Mouse (Mus musculus): Measurements from ENCODE around the gene Hdac2. TPM values are rescaled to one million over a fixed set of nuclear protein-coding genes. Genes with fewer than 3 reads are reported as not detected.
A peak's percentile ranks its signal among the peaks of the same experiment; 100 is the strongest.

Gene Hdac2
- 53.1 and 69.5 TPM in 2 replicates for polyA plus RNA-seq (2012; rRNA removed)

DNA sequence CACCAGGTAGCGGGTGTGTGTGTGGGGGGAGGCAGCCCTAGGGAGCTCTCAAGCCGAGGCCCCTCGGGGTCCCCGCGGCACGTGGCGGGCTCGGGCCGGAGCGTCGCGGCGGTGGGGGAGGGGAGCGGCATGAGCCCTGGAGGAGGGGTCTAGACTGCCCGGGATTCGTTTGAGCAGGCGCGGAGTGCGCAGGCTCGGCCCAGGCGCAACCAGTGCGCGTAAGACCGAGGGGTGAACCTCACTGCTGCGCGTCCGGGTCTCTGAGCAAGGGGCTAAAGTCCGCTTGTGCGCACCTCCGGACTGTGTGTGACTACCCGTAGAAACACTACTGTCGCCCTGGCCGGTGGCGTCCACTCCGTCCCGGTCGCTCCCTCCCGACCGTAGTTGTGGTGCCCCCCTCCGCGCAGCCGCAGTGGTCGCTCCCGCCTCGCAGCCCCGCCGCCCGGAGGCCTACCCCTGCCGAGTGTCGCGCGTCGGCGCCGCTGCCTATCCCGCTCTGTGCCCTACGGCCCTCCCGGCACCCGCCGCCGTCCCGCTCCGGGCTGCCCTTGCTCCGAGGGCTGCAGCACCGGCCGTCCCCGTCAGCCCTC, at the start of gene Hdac2:
TSS of gene Hdac2 (plus strand) at position 459 of the 590 bp plus-strand sequence.
- peak; percentile 94 for DNase-seq (ENCODE audit: low spot score)

DNA sequence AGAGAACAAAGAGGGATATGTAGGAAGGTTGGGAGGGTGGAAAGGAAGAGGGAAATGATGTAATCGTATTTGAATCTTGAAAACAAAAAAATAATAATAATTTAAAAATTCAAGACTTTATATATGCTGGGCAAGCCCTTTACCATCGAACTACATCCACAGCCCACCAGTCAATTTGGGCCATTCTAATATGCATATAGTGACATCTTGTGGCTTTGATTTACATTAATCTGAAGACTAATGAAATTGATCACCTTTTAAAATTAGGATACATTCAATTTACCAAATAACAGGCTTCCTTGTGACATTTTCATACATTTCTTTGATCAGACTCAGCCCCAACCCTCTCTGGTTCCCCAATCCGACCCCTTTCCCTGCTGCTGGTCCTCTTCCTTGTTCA, 46.1 kb upstream of the Hdac2 start:
- no peak for DNase-seq (ENCODE audit: low spot score)

DNA sequence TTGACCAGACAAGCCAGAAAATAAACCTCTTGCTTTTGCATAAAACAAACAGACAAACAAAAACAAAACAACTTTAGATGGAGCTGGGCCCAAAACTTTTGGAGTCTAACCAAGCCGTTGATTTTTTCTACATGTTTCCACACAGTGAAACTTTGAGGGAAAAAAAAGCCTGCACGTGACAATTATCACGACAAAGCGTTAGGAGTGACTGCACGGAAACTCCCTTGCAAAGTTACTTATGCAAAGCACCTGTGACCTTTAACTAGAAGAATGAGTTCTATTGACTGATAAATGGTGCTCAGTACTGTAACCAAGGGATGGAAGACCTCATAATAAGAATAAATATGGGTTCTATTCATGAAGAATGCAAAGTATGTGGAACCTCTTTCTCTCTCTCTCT, 38.5 kb upstream of the Hdac2 start:
- no peak for DNase-seq (ENCODE audit: low spot score)

DNA sequence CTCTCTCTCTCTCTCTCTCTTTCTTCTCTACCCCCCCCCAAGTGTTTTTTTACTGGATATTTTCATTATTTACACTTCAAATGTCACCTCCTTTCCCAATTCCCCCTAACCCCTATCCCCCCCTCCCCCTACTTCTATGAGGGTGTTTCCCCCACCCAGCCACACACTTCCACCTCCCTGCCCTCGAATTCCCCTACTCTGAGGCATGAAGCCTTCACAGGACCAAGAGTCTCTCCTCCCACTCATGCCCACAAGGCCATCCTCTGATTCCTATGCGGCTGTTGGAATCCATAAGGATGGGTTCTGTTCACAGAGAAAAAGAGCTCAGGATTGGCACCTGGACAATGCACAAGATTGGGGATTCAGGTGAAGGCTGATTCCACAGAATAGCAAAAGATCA, 38.1 kb upstream of the Hdac2 start:
- DNase-seq (ENCODE audit: low spot score): no peak

DNA sequence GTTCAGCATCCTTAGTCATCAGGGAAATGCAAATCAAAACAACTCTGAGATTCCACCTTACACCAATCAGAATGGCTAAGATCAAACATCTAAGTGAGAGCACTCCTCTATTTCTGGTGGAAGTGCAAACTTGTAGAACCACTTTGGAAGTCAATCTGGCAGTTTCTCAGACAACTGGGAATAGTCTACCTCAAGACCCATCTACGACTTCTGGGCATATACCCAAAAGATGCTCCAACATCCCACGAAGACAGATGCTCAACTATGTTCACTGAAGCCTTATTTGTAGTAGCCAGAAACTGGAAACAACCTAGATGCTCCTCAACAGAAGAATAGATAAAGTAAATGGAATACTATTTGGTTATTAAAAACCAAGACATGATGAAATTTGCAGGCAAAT, 22.6 kb upstream of the Hdac2 start:
- DNase-seq (ENCODE audit: low spot score): no peak

DNA sequence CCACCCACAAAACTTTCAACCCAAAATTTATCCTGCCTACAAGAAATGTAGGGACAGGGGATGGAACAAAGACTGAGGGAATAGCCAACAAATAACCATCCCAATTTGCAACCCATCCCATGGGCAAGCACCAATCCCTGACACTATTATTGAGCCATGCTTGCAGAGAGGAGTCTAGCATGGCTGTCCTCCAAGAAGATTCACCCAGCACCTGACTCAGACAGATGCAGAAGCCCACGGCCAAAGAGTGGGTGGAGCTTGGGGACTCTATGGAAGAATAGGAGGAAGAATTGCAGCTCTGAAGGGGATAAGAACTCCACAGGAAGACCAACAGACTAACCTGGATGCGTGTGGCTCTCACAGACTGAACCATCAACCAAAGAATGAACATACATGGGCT, 21.7 kb upstream of the Hdac2 start:
- DNase-seq (ENCODE audit: low spot score): no peak

DNA sequence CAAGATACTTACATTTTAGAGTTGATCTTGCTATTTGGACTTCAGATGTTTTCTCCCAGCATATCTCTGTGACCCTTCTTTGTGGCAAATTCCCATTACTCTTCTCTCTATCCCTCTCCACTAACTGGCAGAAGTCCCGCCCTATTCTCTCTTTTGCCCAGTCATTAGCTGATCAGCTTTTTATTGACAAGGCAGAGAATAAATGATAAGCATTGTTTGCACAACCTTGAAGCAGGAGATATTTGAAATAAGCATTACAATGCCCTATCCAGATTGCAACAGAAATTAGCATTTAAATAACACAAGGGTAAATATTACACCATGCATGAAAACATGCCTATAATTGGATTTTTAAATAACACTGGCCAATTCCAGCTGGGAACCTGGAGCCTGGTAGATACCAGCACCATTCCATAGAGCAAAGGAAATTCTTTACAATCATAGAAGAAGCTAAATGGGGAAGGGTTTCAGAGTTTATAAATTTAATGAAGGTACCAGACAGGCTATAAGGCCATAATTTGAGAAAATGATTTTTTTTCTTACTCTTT, 14.7 kb upstream of the Hdac2 start:
- no peak for DNase-seq (ENCODE audit: low spot score)

DNA sequence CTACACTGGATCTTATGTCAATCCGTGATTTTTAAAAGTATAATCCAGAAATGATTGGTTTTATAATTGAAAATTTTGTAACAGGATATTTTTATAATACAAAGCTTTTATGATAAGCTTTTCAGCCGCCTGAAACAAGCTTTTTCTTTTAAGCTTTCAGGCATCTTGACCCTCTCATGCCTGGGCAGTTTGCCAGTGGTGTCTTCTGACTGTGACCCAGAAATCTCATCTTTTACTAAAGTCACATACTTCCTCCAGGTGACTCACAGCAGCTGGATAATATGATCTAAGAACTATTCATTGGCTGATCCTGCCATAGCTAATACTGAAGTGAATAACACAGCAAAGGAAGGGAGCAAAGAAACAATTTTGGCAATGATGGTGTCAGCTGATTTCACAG, 9.9 kb upstream of the Hdac2 start:
- DNase-seq (ENCODE audit: low spot score): no peak

DNA sequence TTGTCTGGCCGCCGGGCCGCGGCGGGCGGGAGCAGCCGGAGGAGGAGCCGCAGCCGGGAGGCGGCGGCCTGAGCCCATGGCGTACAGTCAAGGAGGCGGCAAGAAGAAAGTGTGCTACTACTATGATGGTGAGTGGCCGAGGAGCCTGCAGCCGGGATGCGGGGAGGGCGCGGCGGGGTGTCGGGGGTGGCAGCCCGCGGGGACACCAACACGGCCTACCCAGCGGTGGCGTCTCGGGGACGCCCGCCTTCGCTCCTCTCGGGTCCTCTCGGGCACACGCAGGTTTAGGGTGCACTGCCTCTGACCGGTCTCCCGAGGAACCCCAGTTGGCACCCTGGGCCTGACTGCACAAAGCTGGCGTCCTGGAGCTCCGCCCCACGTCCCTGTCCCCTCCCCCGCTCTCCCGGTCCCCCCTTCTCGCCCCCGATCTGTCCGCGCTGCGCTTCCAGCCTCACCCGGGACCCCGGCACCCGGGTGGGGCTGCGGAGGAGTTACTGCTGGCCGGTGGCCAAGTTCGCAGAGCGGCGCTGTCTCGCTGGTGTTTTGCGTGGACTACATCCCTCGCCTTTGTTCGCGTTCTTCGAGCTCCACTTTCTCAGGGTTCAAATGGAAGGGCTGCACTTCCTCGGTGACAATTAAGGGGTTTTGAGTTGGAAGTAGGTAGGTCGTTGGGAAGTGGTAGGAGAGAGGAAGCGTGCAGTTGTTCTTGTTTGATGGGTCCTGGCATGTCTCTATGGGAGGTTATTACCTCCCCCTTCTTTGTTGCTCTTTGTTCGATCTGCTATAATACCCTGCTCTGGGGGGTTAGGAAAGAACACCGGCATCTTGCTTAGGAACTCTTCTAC, 554 bp downstream of the Hdac2 start:
- DNase-seq (ENCODE audit: low spot score): no peak

DNA sequence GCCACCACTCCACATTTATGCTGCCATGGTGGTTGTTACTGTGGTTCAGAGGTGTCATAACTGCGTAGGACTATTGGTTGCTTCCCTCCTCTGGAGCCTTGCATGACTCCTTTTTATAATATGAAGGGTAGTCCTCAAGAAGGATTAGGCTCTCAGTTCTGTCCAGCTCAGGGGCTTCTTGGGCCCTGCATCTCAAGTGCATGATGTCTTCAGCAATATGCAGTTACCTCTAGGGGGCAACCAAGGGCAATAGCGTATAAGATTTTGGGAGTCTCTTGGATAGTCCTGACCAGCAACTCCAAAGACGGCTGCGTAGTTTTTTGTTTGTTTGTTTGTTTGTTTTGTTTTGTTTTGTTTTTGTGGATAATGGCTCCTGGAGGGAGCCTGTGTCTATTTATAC, 7.5 kb downstream of the Hdac2 start:
- no peak for DNase-seq (ENCODE audit: low spot score)

DNA sequence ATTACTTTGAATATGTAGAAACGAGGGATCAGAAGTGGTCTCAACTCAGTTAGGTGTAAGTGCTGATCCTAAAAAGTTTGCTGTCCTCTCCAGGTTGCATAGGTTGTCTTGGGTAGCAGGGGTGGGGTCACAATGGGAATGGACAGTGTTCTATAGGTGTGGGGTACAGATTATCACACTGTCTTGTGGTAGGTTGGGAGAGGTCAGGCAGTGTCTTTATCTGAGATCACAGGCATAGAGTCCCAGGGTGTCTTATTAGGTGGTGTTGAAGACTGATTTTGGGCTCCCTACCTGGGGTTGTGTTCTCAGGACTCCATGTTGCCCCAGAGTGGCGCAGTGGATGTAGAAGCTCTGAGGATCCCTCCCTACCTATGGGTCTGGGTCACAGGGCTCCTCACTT, 17.8 kb downstream of the Hdac2 start:
- DNase-seq (ENCODE audit: low spot score): no peak

DNA sequence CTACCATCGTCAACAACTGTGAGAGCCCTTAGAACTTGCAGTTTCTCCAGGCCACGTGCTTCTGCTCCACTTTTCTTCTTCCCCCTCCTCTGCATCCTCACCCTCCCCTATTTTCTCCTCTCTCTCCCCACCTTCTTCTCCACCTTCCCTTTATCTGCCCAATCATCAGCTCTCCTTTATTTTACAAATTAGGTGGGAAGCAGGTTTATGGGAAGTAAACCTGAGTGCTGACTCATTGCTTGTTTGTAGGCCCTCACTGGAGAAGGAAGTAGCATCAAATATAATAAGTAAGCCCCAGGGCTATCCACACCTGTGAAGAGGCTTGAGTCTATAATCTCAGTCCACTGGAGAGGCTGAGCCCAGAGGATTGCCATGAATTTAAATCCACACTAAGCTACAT, 26.5 kb downstream of the Hdac2 start:
- no peak for DNase-seq (ENCODE audit: low spot score)

DNA sequence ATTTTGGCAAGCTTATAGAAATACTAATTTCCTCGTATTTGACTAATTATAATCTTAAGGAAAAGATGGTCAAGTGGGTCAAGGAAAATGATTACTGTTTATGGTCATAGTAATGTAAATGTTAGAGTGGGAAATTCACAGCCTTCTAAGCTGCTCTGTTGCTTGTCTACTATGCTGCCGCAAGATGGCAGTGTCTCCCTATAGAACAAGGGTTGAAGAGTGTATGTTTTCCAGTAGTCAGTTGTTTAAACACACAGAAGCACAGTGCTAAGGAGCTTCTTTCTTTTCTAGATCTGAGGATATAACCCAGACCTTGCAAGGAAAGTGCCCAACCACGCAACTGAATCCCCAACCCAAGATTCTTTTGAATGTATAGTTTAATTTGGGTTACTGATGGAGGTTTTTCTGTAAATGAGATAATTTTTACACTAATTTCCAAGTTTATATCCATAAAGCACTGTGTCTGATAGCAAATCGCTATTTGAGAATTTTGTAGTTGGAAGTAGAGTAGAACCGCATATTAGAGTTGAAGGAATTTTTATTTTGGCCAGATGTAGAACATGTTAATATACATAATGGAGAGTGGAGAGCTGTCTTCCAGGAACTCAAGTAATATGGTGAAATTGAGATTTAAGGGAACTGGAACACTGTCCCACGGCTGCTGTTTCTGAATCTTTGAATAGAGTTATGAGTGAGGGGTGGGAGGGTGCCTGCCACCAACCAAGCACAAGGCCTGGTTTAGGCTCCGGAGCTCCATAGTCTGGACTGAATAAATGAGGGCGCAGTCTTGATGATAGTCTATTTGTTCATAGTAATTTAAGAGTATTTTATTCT, 40.1 kb downstream of the Hdac2 start:
- no peak for DNase-seq (ENCODE audit: low spot score)

DNA sequence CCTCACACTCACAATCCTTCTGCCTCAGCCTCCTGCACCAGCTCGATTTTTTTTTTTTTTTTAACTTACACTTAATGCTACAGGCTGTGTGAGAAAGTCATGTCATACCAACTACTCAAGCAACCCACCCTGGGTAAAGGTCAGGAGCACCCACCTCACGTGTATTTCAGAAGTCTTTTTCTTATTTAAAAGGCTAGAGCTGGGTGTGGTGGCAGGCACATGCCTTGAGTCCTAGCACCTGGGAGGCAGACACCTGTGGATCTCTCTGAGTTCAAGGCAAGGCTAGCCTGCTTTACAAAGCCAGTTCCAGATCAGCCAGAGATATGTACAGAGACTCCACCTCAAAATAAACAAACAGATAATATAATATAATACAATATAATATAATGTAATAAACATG, 41.4 kb downstream of the Hdac2 start:
- DNase-seq (ENCODE audit: low spot score): no peak

DNA sequence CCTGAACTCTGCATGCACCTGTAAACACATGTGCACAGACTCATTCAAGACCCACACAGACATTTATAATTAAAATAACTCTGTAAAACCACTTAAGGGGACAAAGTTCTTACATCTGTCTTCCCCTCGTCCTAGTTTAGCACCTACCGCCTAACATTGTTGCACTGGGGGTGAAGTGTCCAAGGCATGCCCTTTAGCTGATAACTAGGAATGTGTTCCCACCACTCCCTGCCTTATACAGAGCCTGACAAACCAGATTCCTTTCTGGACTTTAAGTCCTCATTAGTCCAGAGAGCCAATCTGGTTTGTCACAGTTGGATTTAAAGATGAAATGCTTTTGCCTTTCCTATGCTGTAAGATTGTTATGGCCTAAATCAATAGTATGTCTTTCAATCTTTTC, 41.9 kb downstream of the Hdac2 start:
- no peak for DNase-seq (ENCODE audit: low spot score)

DNA sequence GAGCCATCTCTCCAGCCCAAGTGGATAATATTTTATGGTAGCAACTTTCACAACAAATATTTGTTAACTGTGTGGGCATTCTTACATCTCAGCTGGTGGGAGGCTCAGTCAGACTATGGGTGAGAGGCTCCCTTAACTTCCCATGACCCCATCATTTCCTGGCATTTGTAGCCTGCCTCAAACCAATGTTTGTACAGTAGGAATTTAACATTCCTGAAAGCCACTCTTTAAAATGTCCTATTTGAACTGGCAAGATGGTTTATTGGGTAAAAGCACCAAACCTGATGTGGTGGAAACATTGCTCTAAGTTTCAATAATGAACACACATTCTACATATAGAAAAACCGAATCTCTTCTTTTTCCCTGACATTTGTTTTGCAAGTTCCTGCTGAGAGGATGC, 50.0 kb downstream of the Hdac2 start:
- DNase-seq (ENCODE audit: low spot score): no peak

DNA sequence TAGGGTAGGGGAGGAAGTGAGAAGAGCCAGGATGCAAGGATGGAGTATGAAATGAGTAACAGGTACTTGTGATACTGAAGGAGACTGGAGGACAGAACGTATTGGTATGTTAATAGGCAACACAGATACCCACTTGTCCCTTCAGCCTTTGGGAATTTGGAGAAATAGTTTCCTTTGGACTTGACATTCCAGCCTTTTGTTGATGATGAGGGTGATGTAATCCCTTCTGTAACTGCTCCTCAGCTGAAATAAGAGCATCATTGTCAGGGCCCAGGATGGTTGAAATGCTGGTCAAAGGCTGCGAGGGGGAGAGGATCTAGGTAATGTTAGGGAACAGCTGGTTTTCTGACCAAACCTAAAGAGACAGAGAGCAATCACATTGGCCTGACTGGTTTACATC, 54.3 kb downstream of the Hdac2 start:
- DNase-seq (ENCODE audit: low spot score): no peak

DNA sequence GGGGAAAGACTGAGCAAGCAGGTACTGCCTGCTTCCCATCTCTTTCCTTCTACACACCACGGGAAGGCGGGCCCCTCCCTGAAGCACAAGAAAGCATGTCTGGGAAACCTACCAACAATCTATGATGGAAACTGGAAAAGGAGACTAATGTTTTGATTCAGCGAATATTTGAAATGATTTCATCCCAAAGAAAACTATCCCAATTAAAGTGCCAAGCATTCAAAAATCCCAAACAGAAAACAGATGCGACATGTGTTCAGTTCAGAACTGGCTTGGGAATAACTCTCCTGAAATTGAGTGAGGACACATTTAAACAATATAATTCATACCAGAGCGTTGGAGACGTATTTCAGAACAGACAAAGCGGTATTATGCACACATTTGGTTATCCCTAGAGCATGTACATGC, 60.8 kb downstream of the Hdac2 start:
- DNase-seq (ENCODE audit: low spot score): no peak

DNA sequence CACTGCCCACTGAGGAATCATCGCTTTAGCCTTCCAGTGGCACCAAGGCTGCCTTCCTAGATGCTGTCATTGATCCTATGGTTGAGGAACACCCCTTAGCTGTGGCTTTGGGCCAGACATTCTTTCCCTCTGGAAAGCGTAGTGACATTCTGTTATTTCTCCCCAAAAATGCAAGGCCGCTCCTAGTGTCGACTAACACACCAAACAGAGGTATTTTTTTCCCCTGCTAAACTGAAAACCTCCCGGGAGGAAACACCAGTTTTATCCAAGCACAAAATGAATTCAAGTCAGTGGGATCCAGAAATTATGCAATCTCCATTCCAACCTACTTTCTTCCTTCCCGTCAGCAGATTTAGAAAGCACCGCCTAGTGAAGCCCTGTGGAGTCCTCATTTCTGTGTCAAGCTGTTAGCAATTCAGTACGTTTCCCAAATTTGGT, 73.3 kb downstream of the Hdac2 start:
- DNase-seq (ENCODE audit: low spot score): no peak
